Mouse (Mus musculus) testis, adult 2 months (tissue): ENCODE measurements around the gene Gm17334. TPM values are rescaled to one million over a fixed set of nuclear protein-coding genes. Genes with fewer than 3 reads are reported as not detected.

Source experiments
- H3K27ac ChIP-seq: fragments of 200-500 bp; 2 replicates; pipeline ENCODE4 v1.5.1; 2012; ENCODE audit warnings: low read depth, low read length; ENCODE audit not compliant: control insufficient read depth, insufficient read depth
- H3K27me3 ChIP-seq: fragments of 200-500 bp; 2 replicates; pipeline ENCODE4 v1.6.1; 2012; ENCODE audit warnings: mild to moderate bottlenecking, low read length, moderate library complexity; ENCODE audit not compliant: control insufficient read depth, insufficient read depth
- H3K36me3 ChIP-seq: fragments of 200-500 bp; 2 replicates; pipeline ENCODE4 v1.6.1; 2012; ENCODE audit warnings: mild to moderate bottlenecking, low read length; ENCODE audit not compliant: control insufficient read depth, insufficient read depth
- H3K4me1 ChIP-seq: fragments of 200-500 bp; 2 replicates; pipeline ENCODE4 v1.6.1; 2012; ENCODE audit warnings: low read length; ENCODE audit not compliant: control insufficient read depth, insufficient read depth
- H3K4me3 ChIP-seq: fragments of 200-500 bp; 2 replicates; pipeline ENCODE4 v1.5.1; 2012; ENCODE audit warnings: low read depth, mild to moderate bottlenecking, low read length, moderate library complexity, mixed read lengths; ENCODE audit not compliant: control insufficient read depth
- CTCF ChIP-seq: fragments of 200-500 bp; IDR thresholded peaks from 2 replicates; pipeline ENCODE4 v1.5.1; 2012; ENCODE audit warnings: low read depth, mild to moderate bottlenecking, inconsistent platforms, low read length, moderate library complexity; ENCODE audit not compliant: control insufficient read depth, insufficient read depth, insufficient replicate concordance
- POLR2A ChIP-seq: fragments of 200-500 bp; IDR thresholded peaks from 2 replicates; pipeline ENCODE4 v1.6.1; 2012; ENCODE audit warnings: low read depth, mild to moderate bottlenecking, inconsistent platforms, low read length, moderate library complexity; ENCODE audit not compliant: control insufficient read depth
- polyA plus RNA-seq: library from polyadenylated mRNA; depleted of rRNA; stranded (reverse); fragments of >200 nt; gene quantifications from 2 replicates; pipeline ENCODE4 v1.2.3, GENCODE M21; 2012; rRNA removed

The Gm17334 gene
- polyA plus RNA-seq, result not detected in 2 replicates

GRCm38 (mm10) chr11:53773087-53773486, at the start of gene Gm17334:
Gm17334 (minus strand) TSS chr11:53773187.
- no peaks in the 10 kb centered on the region for H3K27me3 ChIP-seq
- H3K4me1 ChIP-seq, result peaks cover 11% of the 10 kb centered on the region
- no peak within 1 kb of the TSS for H3K4me3 ChIP-seq
- H3K36me3 ChIP-seq, result no peaks in the 10 kb centered on the region
- no peak within 1 kb of the TSS for H3K27ac ChIP-seq
- TF ChIP-seq POLR2A (no peak), CTCF (no peak)

- Histone ChIP-seq H3K27me3 (no peaks in the 10 kb centered on the region), H3K4me3 (no peak overlapping the region), H3K4me1 (no peaks in the 10 kb centered on the region), H3K27ac (no peak overlapping the region), H3K36me3 (no peaks in the 10 kb centered on the region)
- TF ChIP-seq CTCF, result no peak
- no peak for TF ChIP-seq POLR2A
Measured at GRCm38 (mm10) chr11:53821945-53822338, 49.0 kb upstream of the Gm17334 start.

- no peak overlapping the region for H3K27ac ChIP-seq
- no peak for TF ChIP-seq CTCF
- no peak for TF ChIP-seq POLR2A
- H3K4me1 ChIP-seq, result no peaks in the 10 kb centered on the region
- H3K36me3 ChIP-seq, result no peaks in the 10 kb centered on the region
- no peak overlapping the region for H3K4me3 ChIP-seq
- H3K27me3 ChIP-seq, result no peaks in the 10 kb centered on the region
Measured at GRCm38 (mm10) chr11:53821230-53821944, 48.4 kb upstream of the Gm17334 start.

GRCm38 (mm10) chr11:53820516-53821170, 47.7 kb upstream of the Gm17334 start:
- Histone ChIP-seq H3K27me3 (no peaks in the 10 kb centered on the region), H3K4me3 (no peak overlapping the region), H3K36me3 (no peaks in the 10 kb centered on the region), H3K4me1 (no peaks in the 10 kb centered on the region), H3K27ac (no peak overlapping the region)
- TF ChIP-seq POLR2A (no peak), CTCF (no peak)

- no peak overlapping the region for H3K27ac ChIP-seq
- H3K27me3 ChIP-seq, result no peaks in the 10 kb centered on the region
- H3K36me3 ChIP-seq, result no peaks in the 10 kb centered on the region
- no peak for TF ChIP-seq POLR2A
- no peak for TF ChIP-seq CTCF
- no peaks in the 10 kb centered on the region for H3K4me1 ChIP-seq
- H3K4me3 ChIP-seq, result no peak overlapping the region
Measured at GRCm38 (mm10) chr11:53819511-53819910, 46.5 kb upstream of the Gm17334 start.

GRCm38 (mm10) chr11:53818794-53819193, 45.8 kb upstream of the Gm17334 start:
- Histone ChIP-seq H3K4me1 (no peaks in the 10 kb centered on the region), H3K4me3 (no peak overlapping the region), H3K27ac (no peak overlapping the region), H3K27me3 (no peaks in the 10 kb centered on the region), H3K36me3 (no peaks in the 10 kb centered on the region)
- no peak for TF ChIP-seq POLR2A
- TF ChIP-seq CTCF, result no peak

- TF ChIP-seq CTCF (no peak), POLR2A (no peak)
- H3K27me3 ChIP-seq, result no peaks in the 10 kb centered on the region
- no peaks in the 10 kb centered on the region for H3K4me1 ChIP-seq
- H3K36me3 ChIP-seq, result no peaks in the 10 kb centered on the region
- no peak overlapping the region for H3K27ac ChIP-seq
- no peak overlapping the region for H3K4me3 ChIP-seq
Measured at GRCm38 (mm10) chr11:53816841-53817375, 43.9 kb upstream of the Gm17334 start.

GRCm38 (mm10) chr11:53814810-53815209, 41.8 kb upstream of the Gm17334 start:
- no peaks in the 10 kb centered on the region for H3K36me3 ChIP-seq
- no peak overlapping the region for H3K27ac ChIP-seq
- no peaks in the 10 kb centered on the region for H3K27me3 ChIP-seq
- no peak overlapping the region for H3K4me3 ChIP-seq
- TF ChIP-seq CTCF (no peak), POLR2A (no peak)
- no peaks in the 10 kb centered on the region for H3K4me1 ChIP-seq
